Mouse (Mus musculus) liver, embryonic 14.5 days (tissue): ENCODE results near the gene Srpk2.

ENCODE experiments used
- CTCF ChIP-seq: IDR thresholded peaks from 2 replicates; pipeline ENCODE4 v1.5.1; 2016; ENCODE audit warnings: antibody characterized with exemption, low read depth, control low read depth
- EP300 ChIP-seq: IDR thresholded peaks from 2 replicates; pipeline ENCODE4 v1.6.1; 2016; ENCODE audit warnings: antibody characterized with exemption, low read depth

DNA sequence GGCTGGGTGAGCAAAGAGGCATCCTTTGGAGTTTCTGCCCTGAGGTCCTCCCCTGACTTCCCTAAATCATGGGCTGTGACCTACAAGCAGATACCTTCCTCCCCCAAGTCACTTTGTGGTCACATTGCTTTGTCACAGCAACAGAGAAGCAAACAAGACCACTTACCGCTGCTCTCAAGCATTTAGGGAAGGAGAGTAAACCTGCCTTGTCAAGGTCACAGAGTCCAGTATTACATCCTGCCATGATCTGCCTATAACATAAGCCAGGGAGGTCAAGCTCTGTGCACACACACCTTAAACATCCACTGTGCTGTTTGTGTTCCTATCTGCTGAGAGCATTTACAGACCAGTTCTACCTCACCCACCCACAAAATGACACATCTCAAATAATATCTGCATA lies 86.4 kb downstream of the Srpk2 start:
- TF ChIP-seq EP300 (no peak), CTCF (no peak)
